Mouse (Mus musculus) small intestine, adult 2 months (tissue): ENCODE data around the gene Nfs1. TPM values are rescaled to one million over a fixed set of nuclear protein-coding genes. Genes with fewer than 3 reads are reported as not detected.
A peak's percentile ranks its signal among the peaks of the same experiment; 100 is the strongest.

Source experiments
- H3K27ac ChIP-seq: fragments of 200-500 bp; 2 replicates; pipeline ENCODE4 v1.5.1; 2012; ENCODE audit warnings: low read depth, low read length, control low read depth, inconsistent platforms; ENCODE audit not compliant: insufficient read depth
- H3K27me3 ChIP-seq: fragments of 200-500 bp; 2 replicates; pipeline ENCODE4 v1.6.1; 2012; ENCODE audit warnings: mild to moderate bottlenecking, moderate library complexity, low read length, inconsistent platforms; ENCODE audit not compliant: control insufficient read depth, insufficient read depth
- H3K36me3 ChIP-seq: fragments of 200-500 bp; 2 replicates; pipeline ENCODE4 v1.6.1; 2012; ENCODE audit warnings: mild to moderate bottlenecking, low read length, control low read depth, inconsistent platforms; ENCODE audit not compliant: control insufficient read depth, insufficient read depth
- H3K4me1 ChIP-seq: fragments of 200-500 bp; 2 replicates; pipeline ENCODE4 v1.6.1; 2012; ENCODE audit warnings: low read length, inconsistent platforms, mixed read lengths; ENCODE audit not compliant: control insufficient read depth, insufficient read depth, insufficient read length
- H3K4me3 ChIP-seq: fragments of 200-500 bp; 2 replicates; pipeline ENCODE4 v1.5.1; 2012; ENCODE audit warnings: low read depth, mild to moderate bottlenecking, control low read depth, inconsistent platforms, low read length, moderate library complexity
- CTCF ChIP-seq: fragments of 200-500 bp; IDR thresholded peaks from 2 replicates; pipeline ENCODE4 v1.5.1; 2012; ENCODE audit warnings: low read depth, mild to moderate bottlenecking, control low read depth, inconsistent platforms, low read length, moderate library complexity, mixed read lengths; ENCODE audit not compliant: insufficient replicate concordance, insufficient read length; ENCODE audit errors: extremely low read depth
- POLR2A ChIP-seq: fragments of 200-500 bp; IDR thresholded peaks from 2 replicates; pipeline ENCODE4 v1.6.1; 2012; ENCODE audit warnings: low read depth, mild to moderate bottlenecking, control low read depth, inconsistent platforms, low read length, moderate library complexity
- WGBS: fragments of 180-500 bp; shearing (Covaris S2); methylation state at CpG from one replicate; pipeline ENCODE4 v1.1.7; 2018; 5-methylcytosine and 5-hydroxymethylcytosine counted together
- polyA plus RNA-seq: library from polyadenylated mRNA; depleted of rRNA; stranded (reverse); fragments of >200 nt; gene quantifications from 2 replicates; pipeline ENCODE4 v1.2.3, GENCODE M21; 2012

Nfs1 gene
- polyA plus RNA-seq, 1 experiment = 40.3 TPM

GRCm38 (mm10) chr2:156181592-156181991 lies 37.6 kb upstream of the Nfs1 start:
- Histone ChIP-seq H3K4me1 (peaks cover 6% of the 10 kb centered on the region; the same call in 1 of the 2 replicates), H3K4me3 (no peak overlapping the region), H3K36me3 (peaks cover 14% of the 10 kb centered on the region), H3K27me3 (no peaks in the 10 kb centered on the region), H3K27ac (no peak overlapping the region)
- 90% methylated on average over 2 of the region's 2 CpGs for WGBS
- TF ChIP-seq CTCF = no peak

GRCm38 (mm10) chr2:156180824-156181590 lies 37.0 kb upstream of the Nfs1 start:
- Histone ChIP-seq H3K27me3 (no peaks in the 10 kb centered on the region), H3K36me3 (peaks cover 14% of the 10 kb centered on the region), H3K4me1 (peaks cover 6% of the 10 kb centered on the region; the same call in 1 of the 2 replicates), H3K27ac (peak overlapping the region; percentile 82), H3K4me3 (peak overlapping the region; percentile 62)
- no peak for TF ChIP-seq CTCF
- TF ChIP-seq POLR2A = no peak
- WGBS = 10% methylated on average over 8 of the region's 8 CpGs

- H3K36me3 ChIP-seq = peaks cover 18% of the 10 kb centered on the region
- TF ChIP-seq CTCF (peak; percentile 38; the same call in 1 of the 2 replicates), POLR2A (peak; percentile 89)
- H3K4me1 ChIP-seq = peaks cover 6% of the 10 kb centered on the region; the same call in 1 of the 2 replicates
- H3K27ac ChIP-seq = peak within 1 kb of the TSS; percentile 93
- H3K27me3 ChIP-seq = no peaks in the 10 kb centered on the region
- H3K4me3 ChIP-seq = peak within 1 kb of the TSS; percentile 99
- under 1% methylated on average over 47 of the region's 47 CpGs for WGBS
Observed at GRCm38 (mm10) chr2:156180094-156180821, 36.3 kb upstream of the Nfs1 start, which contains the start of gene Rbm39. Rbm39 (minus strand) TSS chr2:156180238.

GRCm38 (mm10) chr2:156179796-156180093 lies 35.8 kb upstream of the Nfs1 start:
- peak overlapping the region; percentile 93 for H3K27ac ChIP-seq
- WGBS = under 1% methylated on average over 40 of the region's 41 CpGs
- peaks cover 19% of the 10 kb centered on the region for H3K36me3 ChIP-seq
- H3K4me1 ChIP-seq = peaks cover 6% of the 10 kb centered on the region; the same call in 1 of the 2 replicates
- H3K4me3 ChIP-seq = peak overlapping the region; percentile 99
- TF ChIP-seq CTCF (no peak), POLR2A (no peak)
- no peaks in the 10 kb centered on the region for H3K27me3 ChIP-seq

GRCm38 (mm10) chr2:156179046-156179795 lies 35.2 kb upstream of the Nfs1 start:
- TF ChIP-seq POLR2A = peak; percentile 32; the same call in 1 of the 2 replicates
- no peak for TF ChIP-seq CTCF
- Histone ChIP-seq H3K4me1 (peaks cover 6% of the 10 kb centered on the region; the same call in 1 of the 2 replicates), H3K4me3 (peak overlapping the region; percentile 99), H3K36me3 (peaks cover 23% of the 10 kb centered on the region), H3K27me3 (no peaks in the 10 kb centered on the region), H3K27ac (peak overlapping the region; percentile 93)
- under 1% methylated on average over 47 of the region's 47 CpGs for WGBS

GRCm38 (mm10) chr2:156177651-156178050 lies 33.7 kb upstream of the Nfs1 start:
- Histone ChIP-seq H3K27ac (no peak overlapping the region), H3K27me3 (no peaks in the 10 kb centered on the region), H3K36me3 (peaks cover 32% of the 10 kb centered on the region), H3K4me1 (peaks cover 6% of the 10 kb centered on the region; the same call in 1 of the 2 replicates), H3K4me3 (peak overlapping the region; percentile 32; the same call in 1 of the 2 replicates)
- TF ChIP-seq POLR2A = no peak
- TF ChIP-seq CTCF = peak; percentile 11; the same call in 1 of the 2 replicates
- WGBS = 24% methylated on average over 7 of the region's 7 CpGs
